Mouse (Mus musculus): ENCODE data around the gene Anxa9. TPM values are rescaled to one million over a fixed set of nuclear protein-coding genes. Genes with fewer than 3 reads are reported as not detected.
A peak's percentile ranks its signal among the peaks of the same experiment; 100 is the strongest.

The Anxa9 gene
- polyA plus RNA-seq, 1 experiment from 2014 or later, result 6.8 TPM

- 77% methylated on average over 3 of the region's 3 CpGs for WGBS
- no peaks in the 10 kb centered on the region for H3K4me1 ChIP-seq (ENCODE audit: control insufficient read depth, insufficient read depth, low read length)
- no peak overlapping the region for H3K4me3 ChIP-seq (replicated peaks; ENCODE audit: low read length)
- H3K9me3 ChIP-seq (replicated peaks; ENCODE audit: control insufficient read depth, low read length), result no peaks in the 10 kb centered on the region
- no peaks in the 10 kb centered on the region for H3K36me3 ChIP-seq (ENCODE audit: control insufficient read depth, insufficient read depth, low read length)
- no peak overlapping the region for H3K27ac ChIP-seq (ENCODE audit: low read length)
- H3K4me2 ChIP-seq (ENCODE audit: low read depth, low read length), result no peak overlapping the region
- H3K9ac ChIP-seq (ENCODE audit: low read length), result no peak overlapping the region
- no peak for ATAC-seq (ENCODE audit: insufficient read depth, low FRiP score)
- no peaks in the 10 kb centered on the region for H3K27me3 ChIP-seq (ENCODE audit: control insufficient read depth, insufficient read depth, low read length)
Measured at GRCm38 (mm10) chr3:95301204-95301796, 5.7 kb downstream of the Anxa9 start.

- H3K36me3 ChIP-seq (ENCODE audit: control insufficient read depth, insufficient read depth, low read length), result peaks cover 4% of the 10 kb centered on the region; the same call in 1 of the 2 replicates
- no peak overlapping the region for H3K4me2 ChIP-seq (ENCODE audit: low read depth, low read length)
- ATAC-seq (ENCODE audit: insufficient read depth, low FRiP score), result no peak
- no peaks in the 10 kb centered on the region for H3K9me3 ChIP-seq (replicated peaks; ENCODE audit: control insufficient read depth, low read length)
- no peaks in the 10 kb centered on the region for H3K27me3 ChIP-seq (ENCODE audit: control insufficient read depth, insufficient read depth, low read length)
- no peaks in the 10 kb centered on the region for H3K4me1 ChIP-seq (ENCODE audit: control insufficient read depth, insufficient read depth, low read length)
- no peak overlapping the region for H3K4me3 ChIP-seq (replicated peaks; ENCODE audit: low read length)
- H3K9ac ChIP-seq (ENCODE audit: low read length), result no peak overlapping the region
- no peak overlapping the region for H3K27ac ChIP-seq (ENCODE audit: low read length)
- 76% methylated on average over 7 of the region's 7 CpGs for WGBS
Measured at GRCm38 (mm10) chr3:95298018-95298417, 9.0 kb downstream of the Anxa9 start.

- Histone ChIP-seq H3K4me3 (replicated peaks; ENCODE audit: low read length) (no peak overlapping the region), H3K27ac (ENCODE audit: low read length) (no peak overlapping the region), H3K36me3 (ENCODE audit: control insufficient read depth, insufficient read depth, low read length) (peaks cover 14% of the 10 kb centered on the region), H3K27me3 (ENCODE audit: control insufficient read depth, insufficient read depth, low read length) (no peaks in the 10 kb centered on the region), H3K4me1 (ENCODE audit: control insufficient read depth, insufficient read depth, low read length) (no peaks in the 10 kb centered on the region), H3K4me2 (ENCODE audit: low read depth, low read length) (no peak overlapping the region), H3K9ac (ENCODE audit: low read length) (no peak overlapping the region), H3K9me3 (replicated peaks; ENCODE audit: control insufficient read depth, low read length) (no peaks in the 10 kb centered on the region)
- ATAC-seq (ENCODE audit: insufficient read depth, low FRiP score), result no peak
- WGBS, result 12% methylated on average over 5 of the region's 5 CpGs
Measured at GRCm38 (mm10) chr3:95296103-95296469, 10.9 kb downstream of the Anxa9 start.

- Histone ChIP-seq H3K36me3 (ENCODE audit: control insufficient read depth, insufficient read depth, low read length) (peaks cover 14% of the 10 kb centered on the region), H3K9me3 (replicated peaks; ENCODE audit: control insufficient read depth, low read length) (no peaks in the 10 kb centered on the region), H3K4me3 (replicated peaks; ENCODE audit: low read length) (no peak overlapping the region), H3K4me1 (ENCODE audit: control insufficient read depth, insufficient read depth, low read length) (no peaks in the 10 kb centered on the region), H3K9ac (ENCODE audit: low read length) (no peak overlapping the region), H3K27ac (ENCODE audit: low read length) (no peak overlapping the region), H3K27me3 (ENCODE audit: control insufficient read depth, insufficient read depth, low read length) (no peaks in the 10 kb centered on the region), H3K4me2 (ENCODE audit: low read depth, low read length) (no peak overlapping the region)
- 0 out of 2 replicates have a peak, but pooled peaks have one; percentile 9 for ATAC-seq (ENCODE audit: insufficient read depth, low FRiP score)
- 66% methylated on average over 11 of the region's 11 CpGs for WGBS
Measured at GRCm38 (mm10) chr3:95295321-95296102, 11.5 kb downstream of the Anxa9 start.

DNA sequence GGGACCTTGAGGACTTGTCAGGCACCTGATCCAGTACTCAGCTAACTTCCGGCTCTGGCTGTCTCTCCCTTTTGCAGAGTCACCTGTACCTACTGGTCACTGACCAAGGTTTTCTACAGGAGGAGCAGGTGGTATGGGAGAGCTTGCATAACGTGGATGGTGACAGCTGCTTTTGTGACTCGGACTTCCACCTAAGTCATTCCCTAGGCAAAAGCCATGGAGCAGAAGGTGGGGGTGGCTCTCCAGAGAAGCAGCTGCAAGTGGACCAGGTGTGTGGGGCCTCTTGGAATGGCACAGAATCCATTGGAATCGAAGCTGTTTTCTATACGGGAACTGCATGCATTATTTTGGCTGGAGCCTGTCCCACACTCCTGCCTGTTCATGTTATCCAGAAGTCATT is 12.3 kb downstream of the Anxa9 start:
- ATAC-seq (ENCODE audit: insufficient read depth, low FRiP score), result no peak
- WGBS, result 81% methylated on average over 5 of the region's 5 CpGs
- H3K4me2 ChIP-seq (ENCODE audit: low read depth, low read length), result no peak overlapping the region
- H3K27me3 ChIP-seq (ENCODE audit: control insufficient read depth, insufficient read depth, low read length), result no peaks in the 10 kb centered on the region
- no peaks in the 10 kb centered on the region for H3K4me1 ChIP-seq (ENCODE audit: control insufficient read depth, insufficient read depth, low read length)
- H3K9me3 ChIP-seq (replicated peaks; ENCODE audit: control insufficient read depth, low read length), result no peaks in the 10 kb centered on the region
- peak overlapping the region; percentile 12 for H3K27ac ChIP-seq (ENCODE audit: low read length)
- peaks cover 14% of the 10 kb centered on the region for H3K36me3 ChIP-seq (ENCODE audit: control insufficient read depth, insufficient read depth, low read length)
- H3K9ac ChIP-seq (ENCODE audit: low read length), result no peak overlapping the region
- H3K4me3 ChIP-seq (replicated peaks; ENCODE audit: low read length), result no peak overlapping the region

DNA sequence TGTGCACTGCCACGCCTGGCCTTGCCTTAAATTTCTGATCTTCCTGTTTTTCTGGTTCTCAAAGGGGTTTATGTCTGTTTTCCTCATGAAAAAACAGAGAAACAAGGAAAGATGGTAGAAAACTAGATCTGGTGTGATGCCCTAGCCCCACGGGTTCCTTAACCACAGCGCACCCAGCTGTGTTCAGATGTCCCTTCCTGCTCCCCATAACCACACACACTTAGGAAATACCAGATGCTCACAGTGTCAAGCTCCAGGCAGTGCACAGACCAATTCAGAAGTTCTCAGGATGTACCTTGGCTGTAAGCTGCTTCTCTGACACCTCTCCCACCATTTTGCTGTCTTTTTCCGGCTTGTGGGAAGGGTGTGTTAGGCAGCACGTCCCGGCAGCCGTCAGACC is 12.7 kb downstream of the Anxa9 start:
- 83% methylated on average over 7 of the region's 7 CpGs for WGBS

GRCm38 (mm10) chr3:95293537-95293936 is 13.4 kb downstream of the Anxa9 start:
- 64% methylated on average over 11 of the region's 11 CpGs for WGBS
- Histone ChIP-seq H3K4me1 (ENCODE audit: control insufficient read depth, insufficient read depth, low read length) (no peaks in the 10 kb centered on the region), H3K36me3 (ENCODE audit: control insufficient read depth, insufficient read depth, low read length) (peaks cover 16% of the 10 kb centered on the region), H3K4me3 (replicated peaks; ENCODE audit: low read length) (no peak overlapping the region), H3K27ac (ENCODE audit: low read length) (peak overlapping the region; percentile 54), H3K27me3 (ENCODE audit: control insufficient read depth, insufficient read depth, low read length) (no peaks in the 10 kb centered on the region), H3K4me2 (ENCODE audit: low read depth, low read length) (no peak overlapping the region), H3K9me3 (replicated peaks; ENCODE audit: control insufficient read depth, low read length) (no peaks in the 10 kb centered on the region), H3K9ac (ENCODE audit: low read length) (no peak overlapping the region; the same call in 1 of the 2 replicates)
- ATAC-seq (ENCODE audit: insufficient read depth, low FRiP score), result no peak

More for the DNA sequence above, 12.7 kb downstream of the Anxa9 start:
- H3K9ac ChIP-seq (ENCODE audit: low read length), result no peak overlapping the region
- H3K4me1 ChIP-seq (ENCODE audit: control insufficient read depth, insufficient read depth, low read length), result no peaks in the 10 kb centered on the region
- no peak overlapping the region for H3K4me2 ChIP-seq (ENCODE audit: low read depth, low read length)
- ATAC-seq (ENCODE audit: insufficient read depth, low FRiP score), result no peak
- H3K36me3 ChIP-seq (ENCODE audit: control insufficient read depth, insufficient read depth, low read length), result peaks cover 14% of the 10 kb centered on the region
- no peaks in the 10 kb centered on the region for H3K9me3 ChIP-seq (replicated peaks; ENCODE audit: control insufficient read depth, low read length)
- H3K27me3 ChIP-seq (ENCODE audit: control insufficient read depth, insufficient read depth, low read length), result no peaks in the 10 kb centered on the region
- H3K27ac ChIP-seq (ENCODE audit: low read length), result peak overlapping the region; percentile 12
- no peak overlapping the region for H3K4me3 ChIP-seq (replicated peaks; ENCODE audit: low read length)

DNA sequence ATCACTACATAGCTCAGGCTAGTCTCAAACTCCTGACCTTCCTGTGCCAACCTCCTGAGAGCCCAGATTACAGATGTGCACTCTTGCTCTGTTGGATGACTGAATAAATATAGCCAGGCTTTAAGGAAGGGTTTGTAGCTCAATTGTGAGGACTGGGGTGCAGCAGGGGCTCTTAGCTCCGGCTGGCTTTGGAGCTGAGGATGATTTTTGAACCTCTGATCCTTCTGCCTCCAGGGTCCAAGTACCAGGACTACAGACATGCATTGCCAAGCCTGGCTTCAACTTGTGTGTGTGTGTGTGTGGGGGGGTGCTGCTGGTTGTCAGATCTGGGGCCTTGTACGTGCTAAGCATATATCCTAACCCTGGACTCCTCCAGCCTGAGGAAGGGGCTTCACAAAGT is 14.1 kb downstream of the Anxa9 start:
- Histone ChIP-seq H3K9me3 (replicated peaks; ENCODE audit: control insufficient read depth, low read length) (no peaks in the 10 kb centered on the region), H3K27me3 (ENCODE audit: control insufficient read depth, insufficient read depth, low read length) (no peaks in the 10 kb centered on the region), H3K4me2 (ENCODE audit: low read depth, low read length) (no peak overlapping the region), H3K4me3 (replicated peaks; ENCODE audit: low read length) (no peak overlapping the region), H3K9ac (ENCODE audit: low read length) (no peak overlapping the region), H3K36me3 (ENCODE audit: control insufficient read depth, insufficient read depth, low read length) (peaks cover 21% of the 10 kb centered on the region), H3K27ac (ENCODE audit: low read length) (no peak overlapping the region), H3K4me1 (ENCODE audit: control insufficient read depth, insufficient read depth, low read length) (no peaks in the 10 kb centered on the region)
- 80% methylated on average over 2 of the region's 2 CpGs for WGBS
- no peak for ATAC-seq (ENCODE audit: insufficient read depth, low FRiP score)

- no peaks in the 10 kb centered on the region for H3K9me3 ChIP-seq (replicated peaks; ENCODE audit: control insufficient read depth, low read length)
- H3K4me2 ChIP-seq (ENCODE audit: low read depth, low read length), result no peak overlapping the region
- ATAC-seq (ENCODE audit: insufficient read depth, low FRiP score), result no peak
- no peak overlapping the region for H3K4me3 ChIP-seq (replicated peaks; ENCODE audit: low read length)
- no peak overlapping the region for H3K9ac ChIP-seq (ENCODE audit: low read length)
- H3K27me3 ChIP-seq (ENCODE audit: control insufficient read depth, insufficient read depth, low read length), result no peaks in the 10 kb centered on the region
- H3K36me3 ChIP-seq (ENCODE audit: control insufficient read depth, insufficient read depth, low read length), result peaks cover 21% of the 10 kb centered on the region
- H3K4me1 ChIP-seq (ENCODE audit: control insufficient read depth, insufficient read depth, low read length), result no peaks in the 10 kb centered on the region
- 80% methylated on average over 4 of the region's 4 CpGs for WGBS
- no peak overlapping the region for H3K27ac ChIP-seq (ENCODE audit: low read length)
Measured at GRCm38 (mm10) chr3:95291041-95291440, 15.9 kb downstream of the Anxa9 start.

Data from stomach, embryonic 16.5 days (tissue).